Mouse (Mus musculus) CH12.LX (cell line): ENCODE data around the gene Bdh2.

Experiments used
- CHD1 ChIP-seq: IDR thresholded peaks from 2 replicates; pipeline ENCODE4 v1.6.1; 2012; ENCODE audit warnings: low read depth, low read length, improper control_type of control experiment, inconsistent platforms
- CTCF ChIP-seq, 2 experiments: IDR thresholded peaks in 1 of 2; conservative IDR thresholded peaks in 1 of 2; 2 replicates each; pipeline ENCODE4 v1.5.1; 2011 to 2012; ENCODE audit warnings: low read depth in 2 of 2, low read length in 2 of 2, improper control_type of control experiment in 1 of 2, inconsistent platforms in 1 of 2, mild to moderate bottlenecking in 1 of 2, moderate library complexity in 1 of 2
- E2F4 ChIP-seq: IDR thresholded peaks from 2 replicates; pipeline ENCODE4 v1.6.1; 2011; ENCODE audit warnings: low read depth, low read length, improper control_type of control experiment; ENCODE audit not compliant: insufficient replicate concordance
- EP300 ChIP-seq: IDR thresholded peaks from 2 replicates; pipeline ENCODE4 v1.6.1; 2011; ENCODE audit warnings: low read length, improper control_type of control experiment
- JUND ChIP-seq: conservative IDR thresholded peaks from 2 replicates; pipeline ENCODE4 v1.6.1; 2011; ENCODE audit warnings: low read depth, low read length, improper control_type of control experiment
- KAT2A ChIP-seq: IDR thresholded peaks from 2 replicates; pipeline ENCODE4 v1.6.1; 2012; ENCODE audit warnings: low read length, improper control_type of control experiment, inconsistent platforms; ENCODE audit not compliant: insufficient replicate concordance
- MAX ChIP-seq: IDR thresholded peaks from 2 replicates; pipeline ENCODE4 v1.6.1; 2011; ENCODE audit warnings: low read length, improper control_type of control experiment
- RAD21 ChIP-seq: IDR thresholded peaks from 2 replicates; pipeline ENCODE4 v1.6.1; 2011; ENCODE audit warnings: low read depth, mild to moderate bottlenecking, low read length, improper control_type of control experiment, moderate library complexity
- TBP ChIP-seq: conservative IDR thresholded peaks from 2 replicates; pipeline ENCODE4 v1.6.1; 2011; ENCODE audit warnings: low read depth, low read length, improper control_type of control experiment
- TCF12 ChIP-seq: IDR thresholded peaks from 2 replicates; pipeline ENCODE4 v1.6.1; 2014; ENCODE audit warnings: low read depth, mild to moderate bottlenecking, inconsistent platforms, low read length, improper control_type of control experiment
- USF1 ChIP-seq: IDR thresholded peaks from 2 replicates; pipeline ENCODE4 v1.6.1; 2014; ENCODE audit warnings: low read depth, mild to moderate bottlenecking, inconsistent platforms, low read length, improper control_type of control experiment
- USF2 ChIP-seq: conservative IDR thresholded peaks from 2 replicates; pipeline ENCODE4 v1.6.1; 2011; ENCODE audit warnings: low read depth, low read length, improper control_type of control experiment
- ZC3H11A ChIP-seq: IDR thresholded peaks from 2 replicates; pipeline ENCODE4 v1.6.1; 2012; ENCODE audit warnings: low read depth, mild to moderate bottlenecking, inconsistent platforms, low read length, improper control_type of control experiment

GRCm38 (mm10) chr3:135289148-135289547, 8.1 kb downstream of the Bdh2 start:
- TF ChIP-seq KAT2A (no peak), MAX (no peak), USF2 (no peak), USF1 (no peak), CTCF (conservative IDR thresholded peaks at IDR 0.05 in 1 of 2, IDR thresholded peaks at IDR 0.05 in 1 of 2; ENCODE audit: low read depth in 2 of 2, low read length in 2 of 2) (no peak), E2F4 (no peak), RAD21 (no peak), EP300 (no peak), CHD1 (no peak), ZC3H11A (no peak), TCF12 (no peak), TBP (no peak), JUND (no peak)
